Mouse (Mus musculus): ENCODE measurements around the gene Fam222b. TPM values are rescaled to one million over a fixed set of nuclear protein-coding genes. Genes with fewer than 3 reads are reported as not detected.
"Not testable (repeated sequence)": the region's sequence is repeated elsewhere in the genome, so short reads cannot be mapped to it uniquely, and the experiment has no call there.

The Fam222b gene
- polyA plus RNA-seq, 1 experiment from 2014 or later: 33.8 TPM

GRCm38 (mm10) chr11:78182450-78182849 is 88.0 kb downstream of the Fam222b start:
- no peaks in the 10 kb centered on the region for H3K9me3 ChIP-seq
- H3K4me3 ChIP-seq: peak overlapping the region; percentile 95
- peaks cover 42% of the 10 kb centered on the region for H3K36me3 ChIP-seq
- H3K4me1 ChIP-seq (replicated peaks): peaks cover 57% of the 10 kb centered on the region
- DNase-seq (ENCODE audit: low spot score): no peak
- peak overlapping the region; percentile 99 for H3K27ac ChIP-seq
- no peaks in the 10 kb centered on the region for H3K27me3 ChIP-seq (ENCODE audit: insufficient read depth, poor library complexity, severe bottlenecking)
- 14% methylated on average over 7 of the region's 7 CpGs for WGBS

- under 1% methylated on average over 38 of the region's 38 CpGs for WGBS
- H3K4me1 ChIP-seq (replicated peaks): peaks cover 55% of the 10 kb centered on the region
Observed at GRCm38 (mm10) chr11:78182961-78183844, 88.7 kb downstream of the Fam222b start, which contains the start of gene Rpl23a. Rpl23a (minus strand) TSS chr11:78183584.

GRCm38 (mm10) chr11:78183884-78184514 is 89.5 kb downstream of the Fam222b start:
- no peaks in the 10 kb centered on the region for H3K27me3 ChIP-seq (ENCODE audit: insufficient read depth, poor library complexity, severe bottlenecking)
- H3K9me3 ChIP-seq: no peaks in the 10 kb centered on the region
- no peak for DNase-seq (ENCODE audit: low spot score)
- peaks cover 55% of the 10 kb centered on the region for H3K4me1 ChIP-seq (replicated peaks)
- peak overlapping the region; percentile 99 for H3K27ac ChIP-seq
- H3K36me3 ChIP-seq: peaks cover 34% of the 10 kb centered on the region
- peak overlapping the region; percentile 95 for H3K4me3 ChIP-seq
- 54% methylated on average over 10 of the region's 10 CpGs for WGBS

More at GRCm38 (mm10) chr11:78182961-78183844, 88.7 kb downstream of the Fam222b start, which contains the start of gene Rpl23a:
- DNase-seq (ENCODE audit: low spot score): peak; percentile 88
- Histone ChIP-seq H3K27me3 (ENCODE audit: insufficient read depth, poor library complexity, severe bottlenecking) (no peaks in the 10 kb centered on the region), H3K27ac (peak within 1 kb of the TSS; percentile 99), H3K4me3 (peak within 1 kb of the TSS; percentile 95), H3K9me3 (no peaks in the 10 kb centered on the region), H3K36me3 (peaks cover 42% of the 10 kb centered on the region)

- 95% methylated on average over 6 of the region's 6 CpGs for WGBS
- not testable (repeated sequence) for H3K9me3 ChIP-seq; H3K4me3 ChIP-seq; H3K27ac ChIP-seq; H3K27me3 ChIP-seq (ENCODE audit: insufficient read depth, poor library complexity, severe bottlenecking); DNase-seq (ENCODE audit: low spot score)
- peaks cover 29% of the 10 kb centered on the region for H3K36me3 ChIP-seq
- H3K4me1 ChIP-seq (replicated peaks): peaks cover 55% of the 10 kb centered on the region
Observed at GRCm38 (mm10) chr11:78184702-78185101, 90.2 kb downstream of the Fam222b start.

GRCm38 (mm10) chr11:78188331-78189233 is 94.1 kb downstream of the Fam222b start, which contains the start of gene Rab34:
Rab34 (plus strand) TSS chr11:78188430.
- Histone ChIP-seq H3K4me1 (replicated peaks) (peaks cover 37% of the 10 kb centered on the region), H3K4me3 (peak within 1 kb of the TSS; percentile 73), H3K27me3 (ENCODE audit: insufficient read depth, poor library complexity, severe bottlenecking) (0 out of 2 replicates have a peak, but pooled peaks cover 3% of the 10 kb centered on the region), H3K36me3 (peaks cover 34% of the 10 kb centered on the region), H3K27ac (peak within 1 kb of the TSS; percentile 98), H3K9me3 (no peaks in the 10 kb centered on the region)
- DNase-seq (ENCODE audit: low spot score): peak; percentile 88
- under 1% methylated on average over 80 of the region's 80 CpGs for WGBS

GRCm38 (mm10) chr11:78189234-78190040 is 95.0 kb downstream of the Fam222b start:
- Histone ChIP-seq H3K4me1 (replicated peaks) (peaks cover 34% of the 10 kb centered on the region), H3K36me3 (peaks cover 37% of the 10 kb centered on the region), H3K4me3 (peak overlapping the region; percentile 73), H3K27me3 (ENCODE audit: insufficient read depth, poor library complexity, severe bottlenecking) (0 out of 2 replicates have a peak, but pooled peaks cover 3% of the 10 kb centered on the region), H3K27ac (peak overlapping the region; percentile 98), H3K9me3 (no peaks in the 10 kb centered on the region)
- peak; percentile 94 for DNase-seq (ENCODE audit: low spot score)
- under 1% methylated on average over 42 of the region's 42 CpGs for WGBS

GRCm38 (mm10) chr11:78190041-78190440 is 95.6 kb downstream of the Fam222b start:
- whole genome bisulfite sequencing: 66% methylated on average over 6 of the region's 6 CpGs
- H3K4me1 ChIP-seq (replicated peaks): peaks cover 40% of the 10 kb centered on the region
- H3K27me3 ChIP-seq (ENCODE audit: insufficient read depth, poor library complexity, severe bottlenecking): 0 out of 2 replicates have a peak, but pooled peaks cover 3% of the 10 kb centered on the region
- no peak for DNase-seq (ENCODE audit: low spot score)
- peak overlapping the region; percentile 98 for H3K27ac ChIP-seq
- H3K36me3 ChIP-seq: peaks cover 37% of the 10 kb centered on the region
- no peaks in the 10 kb centered on the region for H3K9me3 ChIP-seq
- H3K4me3 ChIP-seq: peak overlapping the region; percentile 73

- Histone ChIP-seq H3K9me3 (no peaks in the 10 kb centered on the region), H3K4me3 (peak within 1 kb of the TSS; percentile 57), H3K27me3 (ENCODE audit: insufficient read depth, poor library complexity, severe bottlenecking) (0 out of 2 replicates have a peak, but pooled peaks cover 3% of the 10 kb centered on the region), H3K4me1 (replicated peaks) (peaks cover 42% of the 10 kb centered on the region), H3K36me3 (peaks cover 37% of the 10 kb centered on the region), H3K27ac (no peak within 1 kb of the TSS)
- no peak for DNase-seq (ENCODE audit: low spot score)
- 88% methylated on average over 1 of the region's 1 CpGs for WGBS
Observed at GRCm38 (mm10) chr11:78193113-78193512, 98.7 kb downstream of the Fam222b start, which contains the start of gene Proca1. Proca1 (plus strand) TSS chr11:78193392.

GRCm38 (mm10) chr11:78194411-78195100 is 100.1 kb downstream of the Fam222b start:
- peaks cover 27% of the 10 kb centered on the region for H3K4me1 ChIP-seq (replicated peaks)
- peaks cover 37% of the 10 kb centered on the region for H3K36me3 ChIP-seq
- peak; percentile 79 for DNase-seq (ENCODE audit: low spot score)
- H3K27ac ChIP-seq: peak overlapping the region; percentile 77
- peak overlapping the region; percentile 57 for H3K4me3 ChIP-seq
- no peaks in the 10 kb centered on the region for H3K9me3 ChIP-seq
- 2% methylated on average over 30 of the region's 30 CpGs for WGBS
- H3K27me3 ChIP-seq (ENCODE audit: insufficient read depth, poor library complexity, severe bottlenecking): 0 out of 2 replicates have a peak, but pooled peaks cover 3% of the 10 kb centered on the region

GRCm38 (mm10) chr11:78195101-78195863 is 100.8 kb downstream of the Fam222b start:
- peaks cover 35% of the 10 kb centered on the region for H3K36me3 ChIP-seq
- H3K27ac ChIP-seq: peak overlapping the region; percentile 77
- peaks cover 20% of the 10 kb centered on the region for H3K4me1 ChIP-seq (replicated peaks)
- no peaks in the 10 kb centered on the region for H3K9me3 ChIP-seq
- H3K4me3 ChIP-seq: peak overlapping the region; percentile 57
- DNase-seq (ENCODE audit: low spot score): no peak
- 0 out of 2 replicates have a peak, but pooled peaks cover 3% of the 10 kb centered on the region for H3K27me3 ChIP-seq (ENCODE audit: insufficient read depth, poor library complexity, severe bottlenecking)
- WGBS: 63% methylated on average over 23 of the region's 23 CpGs

Measured in hindbrain, embryonic 10.5 days (tissue).